Mouse (Mus musculus): ENCODE measurements around the gene Gal3st2.
"Not testable (repeated sequence)": the region's sequence is repeated elsewhere in the genome, so short reads cannot be mapped to it uniquely, and the experiment has no call there.

The Gal3st2 gene

GRCm38 (mm10) chr1:93871594-93872105, 10.5 kb downstream of the Gal3st2 start:
- DNase-seq (ENCODE audit: low read depth, low spot score) = not testable (repeated sequence)

GRCm38 (mm10) chr1:93874405-93874804, 13.3 kb downstream of the Gal3st2 start:
- not testable (repeated sequence) for DNase-seq (ENCODE audit: low read depth, low spot score)

- DNase-seq (ENCODE audit: low read depth, low spot score) = not testable (repeated sequence)
Observed at GRCm38 (mm10) chr1:93881778-93882177, 20.7 kb downstream of the Gal3st2 start.

- not testable (repeated sequence) for DNase-seq (ENCODE audit: low read depth, low spot score)
Observed at GRCm38 (mm10) chr1:93890936-93891335, 29.8 kb downstream of the Gal3st2 start.

GRCm38 (mm10) chr1:93897395-93897794, 36.3 kb downstream of the Gal3st2 start:
- DNase-seq (ENCODE audit: low read depth, low spot score) = not testable (repeated sequence)

GRCm38 (mm10) chr1:93901291-93901690, 40.2 kb downstream of the Gal3st2 start:
- not testable (repeated sequence) for DNase-seq (ENCODE audit: low read depth, low spot score)

GRCm38 (mm10) chr1:93906690-93907089, 45.6 kb downstream of the Gal3st2 start:
- not testable (repeated sequence) for DNase-seq (ENCODE audit: low read depth, low spot score)

GRCm38 (mm10) chr1:93908977-93909586, 48.0 kb downstream of the Gal3st2 start:
- not testable (repeated sequence) for DNase-seq (ENCODE audit: low read depth, low spot score)

- DNase-seq (ENCODE audit: low read depth, low spot score) = not testable (repeated sequence)
Observed at GRCm38 (mm10) chr1:93911877-93912276, 50.8 kb downstream of the Gal3st2 start.

GRCm38 (mm10) chr1:93917160-93917559, 56.1 kb downstream of the Gal3st2 start:
- DNase-seq (ENCODE audit: low read depth, low spot score) = not testable (repeated sequence)

GRCm38 (mm10) chr1:93918011-93918410, 56.9 kb downstream of the Gal3st2 start, which contains the start of gene Gal3st2b:
Gene Gal3st2b (plus strand): TSS chr1:93918311.
- not testable (repeated sequence) for DNase-seq (ENCODE audit: low read depth, low spot score)

GRCm38 (mm10) chr1:93918775-93919174, 57.7 kb downstream of the Gal3st2 start:
- not testable (repeated sequence) for DNase-seq (ENCODE audit: low read depth, low spot score)

GRCm38 (mm10) chr1:93919321-93919720, 58.2 kb downstream of the Gal3st2 start:
- DNase-seq (ENCODE audit: low read depth, low spot score) = not testable (repeated sequence)

- not testable (repeated sequence) for DNase-seq (ENCODE audit: low read depth, low spot score)
Observed at GRCm38 (mm10) chr1:93922609-93923008, 61.5 kb downstream of the Gal3st2 start.

- not testable (repeated sequence) for DNase-seq (ENCODE audit: low read depth, low spot score)
Observed at GRCm38 (mm10) chr1:93923098-93923497, 62.0 kb downstream of the Gal3st2 start.

Data from brain, embryonic 18.5 days (tissue).